Mouse (Mus musculus): Measurements from ENCODE around the gene Txlna.

Txlna gene

DNA sequence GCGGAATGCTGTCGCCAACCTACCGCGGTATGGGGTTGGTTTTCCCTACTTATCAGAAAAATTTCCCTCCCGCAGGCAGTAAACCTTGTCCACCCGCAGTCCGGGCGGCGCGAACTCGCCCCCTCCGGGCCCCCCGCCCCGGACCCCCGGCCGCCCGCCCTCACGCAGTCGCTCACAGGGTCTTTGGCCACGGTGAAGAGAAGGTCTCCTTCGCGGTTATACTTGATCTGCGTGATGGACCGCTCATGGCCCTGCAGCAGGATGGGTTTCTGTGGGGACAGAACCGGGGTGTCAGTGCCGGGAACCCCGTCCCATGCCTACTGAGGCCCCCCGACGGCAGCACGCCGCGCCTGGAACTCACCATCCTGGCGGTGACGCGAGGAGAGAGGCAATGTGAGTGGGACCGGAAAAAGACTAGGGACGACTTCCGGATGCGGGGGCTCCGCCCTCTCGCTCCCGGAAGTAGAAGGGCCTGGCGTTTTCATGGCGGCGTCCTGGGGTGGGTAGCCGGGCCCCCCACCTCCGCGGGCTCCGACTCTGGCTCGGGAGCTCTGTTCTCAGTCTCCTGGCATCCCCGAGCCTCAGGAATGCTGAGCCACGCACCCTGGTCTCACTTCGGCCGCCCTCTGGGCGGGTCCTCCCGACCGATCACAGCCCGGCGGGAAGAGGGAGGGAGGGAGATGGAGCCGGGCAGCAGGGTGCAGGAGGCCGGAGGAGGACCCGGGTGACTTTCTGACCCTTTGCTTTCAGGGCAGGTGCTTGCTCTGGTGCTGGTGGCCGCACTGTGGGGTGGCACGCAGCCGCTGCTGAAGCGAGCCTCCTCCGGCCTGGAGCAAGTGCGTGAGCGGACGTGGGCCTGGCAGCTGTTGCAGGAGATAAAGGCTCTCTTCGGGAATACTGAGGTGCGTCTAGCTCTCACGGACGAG, 40.4 kb downstream of the Txlna start, which contains the start of the genes Eif3i and Tmem234:
TSS of gene Eif3i (minus strand) at position 416 of the 926 bp plus-strand sequence.
TSS of gene Tmem234 (plus strand) at position 436 of the 926 bp plus-strand sequence.
- CTCF ChIA-PET: interaction anchor here (1.0 kb wide), 1 partner anchor 53 kb away, joined by 3 read pairs; no protein-coding TSS in a partner anchor

DNA sequence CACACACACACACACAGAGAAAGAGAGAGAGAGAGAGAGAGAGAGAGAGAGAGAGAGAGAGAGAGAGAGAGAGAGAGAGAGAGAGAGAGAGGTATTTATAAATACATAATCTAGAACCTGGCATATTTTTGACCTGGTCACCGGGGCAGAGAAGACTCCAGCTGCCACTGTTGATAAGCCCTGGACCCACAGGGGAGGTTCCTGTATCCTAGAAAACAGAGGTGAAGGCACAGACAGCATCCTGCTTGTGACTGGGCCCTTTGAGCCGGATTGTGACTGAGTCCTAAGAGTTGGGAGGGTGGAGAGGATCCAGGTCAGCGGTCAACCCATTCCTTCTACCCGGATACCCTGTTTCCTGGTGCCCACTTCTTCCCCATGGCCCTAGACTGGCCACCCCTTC, 52.0 kb downstream of the Txlna start:
- CTCF ChIA-PET: interaction anchor here (1.2 kb wide), 1 partner anchor 53 kb away, joined by 4 read pairs; no protein-coding TSS in a partner anchor

DNA sequence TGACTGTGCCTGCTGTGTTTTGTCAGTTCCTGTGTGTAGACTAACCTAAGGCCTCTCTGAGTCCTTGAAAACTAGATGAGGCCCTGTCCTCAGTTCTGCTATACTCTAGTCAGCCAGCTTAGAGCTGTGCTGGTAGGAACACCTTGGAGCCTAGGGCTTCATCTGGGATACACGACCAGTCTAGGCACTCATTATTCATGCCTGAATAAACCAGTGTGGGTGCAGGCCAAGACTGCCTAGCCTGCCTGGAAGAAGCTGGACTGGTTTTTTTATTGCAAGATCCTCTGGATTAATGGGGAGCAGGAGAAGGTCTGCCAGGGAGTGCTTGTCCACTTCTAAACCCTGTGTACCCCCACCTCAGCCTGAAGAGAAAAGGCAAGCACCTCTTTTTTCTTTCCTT, 53.9 kb downstream of the Txlna start:
- CTCF ChIA-PET: no interaction called here

DNA sequence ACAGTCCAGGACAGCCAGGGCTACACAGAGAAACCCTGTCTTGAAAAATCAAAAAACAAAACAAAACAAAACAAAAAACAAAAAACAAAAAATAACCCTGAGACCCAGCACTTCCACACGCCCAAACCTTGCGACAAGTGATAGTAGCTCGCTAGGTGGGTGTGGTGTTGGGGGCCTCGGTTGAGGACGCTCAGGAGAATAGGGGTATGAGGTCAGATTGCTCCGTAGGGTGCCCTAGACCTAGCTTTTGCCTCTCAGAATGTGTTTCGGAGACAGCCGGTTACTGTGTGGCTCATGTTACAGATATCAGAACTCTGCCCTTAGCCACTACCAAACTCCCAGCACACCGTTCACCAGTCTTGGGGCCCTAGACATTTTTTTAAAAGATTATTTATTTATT, 55.1 kb downstream of the Txlna start:
- CTCF ChIA-PET: interaction anchor here (1.4 to 2.1 kb wide), 2 partner anchors 20 to 22 kb away, joined by 3 to 9 read pairs; no protein-coding TSS in a partner anchor

DNA sequence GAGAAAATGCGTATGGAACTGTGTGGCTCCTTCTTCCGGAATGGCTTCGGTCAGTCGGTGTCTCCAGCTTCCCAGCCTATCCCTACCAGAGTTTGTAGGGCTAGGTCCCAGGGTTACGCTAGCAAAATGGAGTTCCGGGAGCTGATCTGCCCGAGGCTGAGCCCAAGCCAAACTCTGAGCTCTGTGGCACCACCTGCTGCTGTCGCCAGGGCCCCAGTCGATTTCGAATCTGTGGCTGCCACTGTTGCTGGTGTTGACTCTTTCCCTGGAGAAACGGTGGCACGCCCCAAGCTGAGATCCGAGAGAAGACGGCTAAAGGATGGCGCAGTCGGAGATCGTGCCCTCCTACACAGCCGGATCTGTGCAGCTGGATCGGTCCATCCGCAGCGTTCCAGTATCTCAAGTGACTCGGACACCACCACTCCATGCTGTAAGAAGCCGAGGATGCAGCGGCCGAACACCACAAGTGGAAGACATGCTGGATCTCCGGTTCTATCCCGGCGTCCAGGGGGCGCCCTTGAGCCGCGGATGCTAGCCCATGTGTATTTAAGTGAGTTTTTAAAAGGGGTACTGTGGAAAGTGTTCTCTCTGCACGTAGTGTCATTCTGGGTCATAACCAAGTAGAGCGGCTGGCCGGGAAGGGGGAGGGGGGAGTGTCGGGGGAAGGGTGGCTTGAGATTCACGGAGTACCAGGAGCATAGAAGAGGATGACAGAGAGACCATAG, 55.8 kb downstream of the Txlna start:
- CTCF ChIA-PET: interaction anchor here (1.1 to 2.1 kb wide), 3 partner anchors 12 to 23 kb away, joined by 3 to 9 read pairs (median 5); partner anchors contain the start of gene Lck

DNA sequence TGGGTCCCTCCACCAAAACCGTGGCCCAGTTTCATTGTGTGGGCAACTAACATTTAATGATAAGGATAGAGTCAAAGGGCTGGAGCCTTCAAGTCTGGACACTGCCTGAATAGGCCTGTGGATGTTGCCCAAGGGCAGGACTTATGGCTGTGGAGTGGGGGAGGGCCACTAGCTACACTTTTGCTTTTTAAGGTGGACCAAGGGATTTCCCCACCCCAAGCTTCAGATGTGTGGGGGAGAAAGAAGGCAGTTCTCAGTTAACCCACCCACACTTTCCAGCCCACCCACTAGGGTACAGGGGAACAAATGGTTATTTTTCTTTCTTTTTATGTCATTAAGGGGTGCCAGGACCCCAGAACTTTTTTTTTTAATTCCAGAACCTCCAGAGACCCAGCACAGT, 56.5 kb downstream of the Txlna start:
- CTCF ChIA-PET: interaction anchor here (1.1 to 2.1 kb wide), 3 partner anchors 11 to 24 kb away, joined by 3 to 9 read pairs (median 5); partner anchors contain the start of gene Lck

DNA sequence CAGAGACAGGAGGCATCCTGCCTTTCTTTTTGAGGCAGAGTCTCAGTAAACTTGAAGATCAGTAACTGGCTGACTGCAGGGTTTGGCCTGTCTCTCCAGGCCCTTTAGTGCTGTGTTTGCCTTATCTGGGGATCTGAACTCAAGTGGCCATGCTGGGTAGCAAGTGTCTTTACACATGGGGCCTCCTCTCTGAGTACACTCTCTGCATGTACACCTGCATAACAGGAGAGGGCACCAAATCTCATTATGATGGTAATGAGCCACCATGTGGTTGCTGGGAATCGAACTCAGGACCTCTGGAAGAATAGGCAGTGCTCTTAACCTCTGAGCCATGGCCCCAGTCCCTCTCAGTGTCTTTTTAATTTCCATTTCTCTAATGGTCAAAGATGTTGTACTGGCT, 58.6 kb downstream of the Txlna start:
- CTCF ChIA-PET: no interaction called here

DNA sequence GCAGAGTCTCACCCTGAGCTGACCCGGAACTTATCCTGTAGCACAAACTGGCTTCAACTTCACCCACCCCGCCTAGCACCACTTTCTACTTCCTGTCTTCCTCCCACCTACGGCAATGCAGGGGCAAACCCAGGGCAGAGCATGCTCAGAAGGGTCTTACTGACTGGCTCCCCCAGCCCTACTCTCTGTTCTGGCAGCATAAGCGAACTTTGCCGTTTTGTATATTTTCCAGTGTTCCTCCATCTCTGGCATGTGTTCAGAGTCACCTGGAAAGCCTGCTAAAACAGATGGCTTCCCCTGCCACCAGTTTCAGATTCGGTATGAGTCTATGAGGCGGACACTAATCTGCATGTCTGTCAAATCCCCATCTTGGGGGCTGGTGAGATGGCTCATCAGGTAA, 60.5 kb downstream of the Txlna start:
- CTCF ChIA-PET: interaction anchor here (0.6 kb wide), 1 partner anchor 35 kb away, joined by 3 read pairs; no protein-coding TSS in a partner anchor

DNA sequence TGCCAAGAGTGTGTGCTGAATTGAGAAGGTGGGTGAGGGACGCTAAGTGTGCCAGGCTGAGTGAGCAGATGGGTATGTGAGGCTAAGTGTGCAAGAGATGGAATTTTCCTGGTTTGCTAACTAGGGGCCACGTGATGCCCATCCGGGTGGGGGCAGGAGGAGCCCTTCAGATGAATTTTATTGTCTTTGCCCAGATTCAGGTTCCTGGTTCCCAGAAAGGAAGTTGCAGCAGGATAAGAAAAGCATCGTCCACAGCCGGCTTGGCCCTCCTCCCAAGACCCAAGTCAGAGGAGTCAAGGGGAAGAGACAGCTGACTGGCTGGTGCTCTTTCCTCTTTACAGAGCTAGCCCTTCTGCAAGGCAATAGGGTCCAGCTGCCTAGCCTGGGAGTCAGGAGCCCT, 62.4 kb downstream of the Txlna start, which contains the start of gene Fam167b:
TSS of gene Fam167b (minus strand) at position 84 of the 400 bp plus-strand sequence.
- CTCF ChIA-PET: interaction anchor here (0.8 to 1.4 kb wide), 3 partner anchors 21 to 118 kb away, joined by 3 to 16 read pairs (median 3); partner anchors contain the start of gene Bsdc1

DNA sequence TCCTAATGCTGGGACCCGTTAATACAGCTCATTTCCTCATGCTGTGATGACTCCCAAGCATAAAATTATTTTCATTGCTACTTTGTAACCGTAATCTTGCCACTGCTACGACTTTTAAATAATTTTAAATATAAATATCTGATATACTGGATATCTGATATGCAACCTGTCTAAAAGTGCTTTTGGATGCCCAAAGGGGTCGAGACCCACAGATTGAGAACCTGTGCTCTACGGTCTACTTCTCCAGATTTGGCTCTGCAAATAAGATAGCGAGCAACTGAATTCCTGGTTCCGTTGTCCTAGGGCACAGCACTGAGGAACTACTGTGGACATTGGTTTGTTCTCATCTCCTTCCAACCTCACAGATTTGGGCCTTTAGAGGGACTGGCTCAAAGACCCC, 63.2 kb downstream of the Txlna start:
- CTCF ChIA-PET: interaction anchor here (0.8 to 1.4 kb wide), 4 partner anchors 20 to 28 kb away, joined by 3 read pairs; no protein-coding TSS in a partner anchor

DNA sequence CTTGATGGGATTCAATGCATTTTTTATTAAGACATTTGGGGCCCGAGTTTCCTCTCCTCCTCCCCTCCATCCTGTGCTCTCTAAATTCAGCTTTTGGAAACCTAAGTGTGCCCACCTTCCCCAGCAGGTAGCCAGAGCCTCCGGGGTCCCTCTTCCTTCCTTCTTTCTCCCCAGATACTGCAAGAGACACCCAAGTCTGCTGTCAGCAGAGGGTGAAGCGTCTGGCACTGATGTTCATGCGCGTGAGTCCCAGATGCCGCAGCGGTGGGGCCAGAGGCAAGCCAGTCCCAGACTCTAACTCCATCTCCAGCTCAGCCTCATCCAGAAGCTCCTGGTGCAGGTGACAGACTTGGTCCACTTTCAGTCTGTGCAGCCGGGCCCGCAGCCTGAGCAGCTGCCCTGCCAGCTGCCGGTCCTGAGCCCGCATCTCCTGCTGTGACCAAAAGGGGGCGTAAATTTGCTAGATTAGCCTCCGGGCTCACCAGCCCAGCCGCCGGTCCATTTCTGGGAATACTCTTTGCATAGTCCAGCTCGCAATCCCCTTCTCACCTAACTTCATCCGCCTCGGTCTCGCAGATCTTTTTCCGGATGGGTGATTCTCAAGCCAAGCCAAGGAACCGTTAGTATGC, 63.9 kb downstream of the Txlna start:
- CTCF ChIA-PET: interaction anchor here (0.7 to 1.4 kb wide), 5 partner anchors 19 to 34 kb away, joined by 3 read pairs; no protein-coding TSS in a partner anchor
